Mouse (Mus musculus) liver, postnatal 0 days (tissue): ENCODE measurements around the gene Lurap1. TPM values are rescaled to one million over a fixed set of nuclear protein-coding genes. Genes with fewer than 3 reads are reported as not detected.

Source experiments
- ATAC-seq: fragments of 200-750 bp; cut with Nextera tagmentation; 2 replicates; pipeline ENCODE4 v1.8.0; 2017; ENCODE audit warnings: mild to moderate bottlenecking, moderate library complexity
- DNase-seq: peaks from one replicate; pipeline ENCODE4 v3.0.0-alpha.2; 2016
- H3K27ac ChIP-seq: fragments of 300-500 bp; sonication (generic); 2 replicates; pipeline ENCODE4 v1.5.1; 2014; ENCODE audit warnings: antibody characterized with exemption, moderate library complexity, mild to moderate bottlenecking, low read depth
- H3K27me3 ChIP-seq: fragments of 300-500 bp; sonication (generic); 2 replicates; pipeline ENCODE4 v1.6.1; 2014; ENCODE audit warnings: low read length, control low read depth, mixed read lengths; ENCODE audit not compliant: insufficient read depth
- H3K36me3 ChIP-seq: fragments of 300-500 bp; sonication (generic); replicated peaks from 2 replicates; pipeline ENCODE4 v1.6.1; 2014; ENCODE audit warnings: mild to moderate bottlenecking, control low read depth, low read length, moderate library complexity, mixed read lengths; ENCODE audit not compliant: insufficient read depth
- H3K4me1 ChIP-seq: fragments of 300-500 bp; sonication (generic); 2 replicates; pipeline ENCODE4 v1.6.1; 2014; ENCODE audit warnings: antibody characterized with exemption, mild to moderate bottlenecking, control low read depth; ENCODE audit not compliant: insufficient read depth
- H3K4me2 ChIP-seq: fragments of 300-500 bp; sonication (generic); 2 replicates; pipeline ENCODE4 v1.6.1; 2014; ENCODE audit warnings: low read depth, mild to moderate bottlenecking, low read length, moderate library complexity, mixed read lengths
- H3K4me3 ChIP-seq: fragments of 300-500 bp; sonication (generic); 2 replicates; pipeline ENCODE4 v1.5.1; 2014; ENCODE audit warnings: low read depth, low read length
- H3K9ac ChIP-seq: fragments of 300-500 bp; sonication (generic); replicated peaks from 2 replicates; pipeline ENCODE4 v1.6.1; 2014; ENCODE audit warnings: mild to moderate bottlenecking, moderate library complexity
- H3K9me3 ChIP-seq: fragments of 300-500 bp; sonication (generic); 2 replicates; pipeline ENCODE4 v1.6.1; 2016; ENCODE audit warnings: mild to moderate bottlenecking, control low read depth, low read length, mixed read lengths
- CTCF ChIP-seq: sonication (generic); IDR thresholded peaks from 2 replicates; pipeline ENCODE4 v1.5.1; 2016; ENCODE audit warnings: antibody characterized with exemption, low read depth
- EP300 ChIP-seq: IDR thresholded peaks from 2 replicates; pipeline ENCODE4 v1.6.1; 2016; ENCODE audit warnings: antibody characterized with exemption, low read depth, mild to moderate bottlenecking
- WGBS: fragments of 180-500 bp; shearing (Covaris S2); extraction: QIAGEN DNeasy Blood & Tissue Kit; methylation state at CpG from one replicate; pipeline ENCODE4 v1.1.7; 2014; ENCODE audit not compliant: insufficient replicate concordance; 5-methylcytosine and 5-hydroxymethylcytosine counted together
- polyA plus RNA-seq: library from polyadenylated mRNA; unstranded; fragments of >200 nt; fragmentation: Nextera tagmentation; extraction: Ambion mirVana; gene quantifications from 2 replicates; pipeline ENCODE4 v1.2.1, GENCODE M21; 2015

Gene Lurap1
- polyA plus RNA-seq, 1 experiment from 2014 or later, result 0.27 TPM

DNA sequence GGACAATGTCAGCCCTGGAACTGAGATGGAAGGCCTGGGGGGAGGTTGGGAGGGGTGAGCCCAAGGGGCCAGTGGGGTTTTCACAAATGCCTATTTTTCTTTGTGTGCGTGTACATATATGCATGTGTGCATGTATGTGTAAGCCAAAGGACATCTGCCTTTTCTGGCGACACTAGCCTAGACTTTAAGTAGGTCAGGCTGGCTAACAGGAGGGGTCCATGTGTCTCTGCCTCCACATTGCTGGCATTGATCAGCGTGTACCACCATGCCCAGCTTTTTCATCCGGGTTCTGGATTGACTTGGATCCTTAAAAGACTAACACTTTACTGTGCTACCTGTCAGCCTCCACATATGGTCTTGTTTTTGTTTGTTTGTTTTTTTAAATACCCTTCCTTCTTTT is 22.6 kb upstream of the Lurap1 start:
- no peak for TF ChIP-seq CTCF
- TF ChIP-seq EP300, result no peak
- Histone ChIP-seq H3K4me1 (peaks cover 27% of the 10 kb centered on the region), H3K27me3 (0 out of 2 replicates have a peak, but pooled peaks cover 3% of the 10 kb centered on the region), H3K4me2 (no peak overlapping the region), H3K36me3 (no peaks in the 10 kb centered on the region), H3K27ac (no peak overlapping the region), H3K9me3 (no peaks in the 10 kb centered on the region), H3K9ac (no peak overlapping the region), H3K4me3 (no peak overlapping the region)
- 89% methylated on average over 4 of the region's 4 CpGs for WGBS
- ATAC-seq (no peak), DNase-seq (no peak)

DNA sequence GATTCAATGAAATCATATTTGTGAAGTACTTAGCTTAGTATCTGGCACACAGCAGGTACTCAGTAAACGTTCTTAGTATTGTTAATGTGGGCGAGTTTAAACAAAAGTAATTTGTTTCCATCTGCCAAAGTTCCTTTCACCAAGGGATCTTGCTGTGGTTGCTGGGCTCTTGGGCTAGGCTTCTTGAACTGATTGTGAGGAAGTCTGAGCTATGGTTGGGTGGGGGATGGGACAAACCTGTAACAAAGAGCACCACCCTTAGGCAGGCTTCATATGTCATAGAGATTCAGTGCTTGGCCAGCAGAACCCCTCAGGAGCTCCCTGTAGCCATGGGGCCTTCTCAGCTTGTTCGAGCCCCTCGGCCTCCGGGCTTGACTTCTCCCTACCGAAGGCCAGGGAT is 21.9 kb upstream of the Lurap1 start, which contains the start of the genes 1700042G07Rik and Gm49337:
1700042G07Rik (plus strand) TSS at position 301 of the 400 bp plus-strand sequence.
Gm49337 (plus strand) TSS at position 313 of the 400 bp plus-strand sequence.
- H3K36me3 ChIP-seq, result no peaks in the 10 kb centered on the region
- ATAC-seq (no peak), DNase-seq (no peak)
- no peaks in the 10 kb centered on the region for H3K9me3 ChIP-seq
- H3K27me3 ChIP-seq, result 0 out of 2 replicates have a peak, but pooled peaks cover 3% of the 10 kb centered on the region
- TF ChIP-seq EP300, result no peak
- no peak for TF ChIP-seq CTCF
- H3K27ac ChIP-seq, result no peak within 1 kb of the TSS
- no peak within 1 kb of the TSS for H3K4me2 ChIP-seq
- H3K9ac ChIP-seq, result no peak within 1 kb of the TSS
- peaks cover 27% of the 10 kb centered on the region for H3K4me1 ChIP-seq
- no peak within 1 kb of the TSS for H3K4me3 ChIP-seq
- WGBS, result 77% methylated on average over 6 of the region's 6 CpGs

DNA sequence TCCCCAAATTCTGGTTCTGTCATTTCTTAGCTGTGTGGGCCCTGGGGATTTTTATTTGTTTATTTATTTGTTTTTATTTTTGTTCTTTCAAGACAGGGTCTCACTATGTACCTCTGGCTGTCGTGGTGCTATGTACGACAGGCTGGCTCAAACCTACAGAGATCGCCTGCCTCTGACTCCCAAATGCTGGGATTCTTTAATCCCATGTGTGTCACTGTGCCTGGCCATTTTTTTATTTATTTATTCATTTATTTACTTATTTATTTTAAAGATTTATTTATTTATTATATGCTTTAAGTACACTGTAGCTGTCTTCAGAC is 18.2 kb upstream of the Lurap1 start:
- 0 out of 2 replicates have a peak, but pooled peaks have one; percentile 10 for ATAC-seq
- DNase-seq, result no peak
- WGBS, result 52% methylated on average over 3 of the region's 3 CpGs
- Histone ChIP-seq H3K27ac (no peak overlapping the region), H3K9me3 (no peaks in the 10 kb centered on the region), H3K4me3 (no peak overlapping the region), H3K27me3 (no peaks in the 10 kb centered on the region), H3K4me2 (no peak overlapping the region), H3K36me3 (no peaks in the 10 kb centered on the region), H3K4me1 (no peaks in the 10 kb centered on the region), H3K9ac (no peak overlapping the region)
- TF ChIP-seq EP300, result no peak
- no peak for TF ChIP-seq CTCF

DNA sequence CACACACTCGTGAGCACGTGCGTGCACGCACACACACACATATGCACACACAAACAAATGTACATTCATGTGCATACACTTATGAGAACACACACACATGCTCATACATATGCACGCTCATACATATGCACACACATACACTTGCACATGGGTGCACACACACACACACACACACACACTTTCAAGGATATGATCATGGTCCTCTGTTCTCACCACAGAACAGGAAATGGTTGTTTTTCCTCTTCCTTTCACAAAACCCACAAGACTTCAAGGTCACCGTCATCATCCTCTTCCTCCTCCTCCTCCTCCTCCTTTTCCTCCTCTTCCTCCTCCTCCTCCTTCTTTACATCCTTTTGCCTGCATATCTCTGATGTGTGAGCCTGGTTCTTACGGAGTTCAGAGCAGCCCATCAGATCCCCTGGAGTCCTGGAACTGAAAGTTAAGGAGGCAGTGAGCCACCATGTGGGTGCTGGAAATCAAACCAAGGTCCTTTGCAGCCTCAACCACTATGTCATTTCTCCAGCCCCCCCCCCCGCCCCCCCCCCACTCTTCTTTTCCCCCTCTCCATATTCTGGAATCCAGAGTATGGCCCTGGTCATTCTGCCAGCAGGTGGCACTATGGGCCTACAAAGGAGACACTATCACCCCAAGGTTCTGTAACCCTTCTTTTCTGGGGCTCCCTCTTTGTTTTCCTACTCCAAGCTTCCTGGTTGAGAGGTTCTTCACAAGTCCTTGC is 17.6 kb upstream of the Lurap1 start:
- Histone ChIP-seq H3K9ac (no peak overlapping the region), H3K4me2 (no peak overlapping the region), H3K27me3 (no peaks in the 10 kb centered on the region), H3K4me3 (no peak overlapping the region), H3K9me3 (no peaks in the 10 kb centered on the region), H3K36me3 (no peaks in the 10 kb centered on the region), H3K4me1 (no peaks in the 10 kb centered on the region), H3K27ac (no peak overlapping the region)
- no peak for TF ChIP-seq EP300
- peak; percentile 81 for TF ChIP-seq CTCF
- DNase-seq, result peak; percentile 74
- ATAC-seq, result peak; percentile 53; the same call in 1 of the 2 replicates
- WGBS, result 61% methylated on average over 8 of the region's 8 CpGs

DNA sequence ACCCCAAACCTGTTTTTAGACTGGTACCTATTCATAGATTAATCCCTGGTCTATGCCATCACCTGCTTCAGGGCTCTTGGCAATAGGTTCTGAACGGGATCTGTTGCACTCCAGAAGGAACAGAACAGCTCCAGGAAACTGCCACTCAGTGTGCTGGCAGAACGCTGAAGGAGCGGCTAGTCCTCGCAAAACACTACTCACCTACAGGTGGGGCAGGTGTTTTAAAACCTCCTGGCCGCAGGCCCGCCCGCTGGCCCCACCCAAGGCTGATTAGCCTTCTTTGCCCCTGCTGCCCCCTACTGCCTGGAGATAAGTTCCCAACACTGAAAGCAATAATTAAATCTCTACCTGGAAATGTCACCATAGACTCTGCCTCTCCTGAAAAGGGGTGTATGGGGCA is 16.3 kb upstream of the Lurap1 start, which contains the start of gene Tspan1:
Tspan1 (minus strand) TSS at position 198 of the 400 bp plus-strand sequence.
- TF ChIP-seq EP300 (no peak), CTCF (peak; percentile 38; the same call in 1 of the 2 replicates)
- Histone ChIP-seq H3K4me2 (no peak within 1 kb of the TSS), H3K36me3 (no peaks in the 10 kb centered on the region), H3K27ac (no peak within 1 kb of the TSS), H3K4me3 (no peak within 1 kb of the TSS), H3K4me1 (no peaks in the 10 kb centered on the region), H3K27me3 (no peaks in the 10 kb centered on the region), H3K9ac (no peak within 1 kb of the TSS), H3K9me3 (no peaks in the 10 kb centered on the region)
- no peak for ATAC-seq
- 27% methylated on average over 7 of the region's 7 CpGs for WGBS
- DNase-seq, result no peak

DNA sequence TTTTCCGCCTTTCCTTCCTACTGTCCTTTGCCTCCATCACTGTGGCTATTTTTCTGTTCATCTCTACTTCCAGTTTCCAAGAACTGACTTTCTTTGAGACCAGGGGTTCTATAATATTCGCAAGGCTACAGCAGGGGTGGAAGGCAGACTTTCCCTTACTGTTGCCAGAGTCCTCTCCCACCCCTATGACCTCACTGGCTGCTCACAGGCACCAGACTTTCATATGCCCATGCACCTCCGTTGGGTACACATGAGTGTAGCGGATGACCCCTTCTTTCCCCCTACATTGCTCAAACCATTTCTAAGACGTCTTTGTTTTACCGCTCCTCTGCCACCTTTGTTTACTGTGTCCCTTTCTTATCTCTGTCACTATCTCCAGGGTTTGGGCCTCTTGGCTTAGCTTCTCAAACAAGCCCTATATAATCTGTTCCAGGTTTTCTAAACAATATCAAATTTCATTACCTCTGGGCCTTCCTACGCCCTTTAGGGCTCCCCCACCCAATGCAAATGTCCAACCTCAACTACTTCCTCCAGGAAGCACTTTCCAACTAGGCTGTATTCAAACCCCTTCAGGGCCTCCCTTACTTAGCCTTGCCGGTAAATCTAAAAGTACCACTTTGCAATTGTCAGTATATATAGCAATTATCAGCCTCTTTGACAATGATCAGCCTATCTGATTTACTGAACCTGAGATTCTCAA is 14.7 kb upstream of the Lurap1 start:
- Histone ChIP-seq H3K9me3 (no peaks in the 10 kb centered on the region), H3K9ac (no peak overlapping the region), H3K27ac (no peak overlapping the region), H3K4me3 (no peak overlapping the region), H3K36me3 (no peaks in the 10 kb centered on the region), H3K27me3 (no peaks in the 10 kb centered on the region), H3K4me1 (no peaks in the 10 kb centered on the region), H3K4me2 (no peak overlapping the region)
- no peak for ATAC-seq
- WGBS, result 49% methylated on average over 8 of the region's 8 CpGs
- no peak for DNase-seq
- TF ChIP-seq CTCF, result no peak
- TF ChIP-seq EP300, result no peak
